Mouse (Mus musculus) erythroblast, embryonic 14.5 days (primary cell): ENCODE measurements around the gene Pax8. TPM values are rescaled to one million over a fixed set of nuclear protein-coding genes. Genes with fewer than 3 reads are reported as not detected.

Experiments
- H3K27me3 ChIP-seq: 2 replicates; pipeline ENCODE4 v1.6.1; 2012; ENCODE audit warnings: inconsistent platforms; ENCODE audit not compliant: control insufficient read depth
- H3K36me3 ChIP-seq: 2 replicates; pipeline ENCODE4 v1.6.1; 2012; ENCODE audit warnings: mild to moderate bottlenecking, inconsistent platforms; ENCODE audit not compliant: control insufficient read depth
- H3K4me1 ChIP-seq: 2 replicates; pipeline ENCODE4 v1.6.1; 2012; ENCODE audit warnings: inconsistent platforms; ENCODE audit not compliant: control insufficient read depth
- H3K4me3 ChIP-seq: replicated peaks from 2 replicates; pipeline ENCODE3; 2012; ENCODE audit warnings: moderate library complexity, mild to moderate bottlenecking, inconsistent platforms
- H3K9me3 ChIP-seq: 2 replicates; pipeline ENCODE4 v1.6.1; 2012; ENCODE audit warnings: low read length, inconsistent platforms, mixed read lengths; ENCODE audit not compliant: control insufficient read depth
- GATA1 ChIP-seq: IDR thresholded peaks from 2 replicates; pipeline ENCODE4 v1.6.1; 2012; ENCODE audit warnings: low read length, inconsistent platforms, mixed read lengths
- TAL1 ChIP-seq: IDR thresholded peaks from 3 replicates; pipeline ENCODE4 v1.6.1; 2012; ENCODE audit warnings: low read length, inconsistent platforms, mixed read lengths
- polyA plus RNA-seq: library from polyadenylated mRNA; stranded (reverse); fragments of >175 nt; gene quantifications from 2 replicates; pipeline ENCODE4 v1.2.3, GENCODE M21; 2012

Gene Pax8
- polyA plus RNA-seq, 1 experiment, result not detected

- Histone ChIP-seq H3K27me3 (no peaks in the 10 kb centered on the region), H3K4me3 (peak overlapping the region; percentile 66), H3K36me3 (peaks cover 7% of the 10 kb centered on the region), H3K4me1 (peaks cover 70% of the 10 kb centered on the region), H3K9me3 (no peaks in the 10 kb centered on the region)
- TF ChIP-seq TAL1, result no peak
These were observed 89.0 kb downstream of the Pax8 start for GRCm38 (mm10) chr2:24386158-24386963.

- no peaks in the 10 kb centered on the region for H3K9me3 ChIP-seq
- H3K36me3 ChIP-seq, result peaks cover 7% of the 10 kb centered on the region
- peaks cover 68% of the 10 kb centered on the region for H3K4me1 ChIP-seq
- H3K27me3 ChIP-seq, result no peaks in the 10 kb centered on the region
- no peak for TF ChIP-seq TAL1
- TF ChIP-seq GATA1, result no peak
- peak overlapping the region; percentile 66 for H3K4me3 ChIP-seq
These were observed 90.1 kb downstream of the Pax8 start for GRCm38 (mm10) chr2:24385111-24385961.

- Histone ChIP-seq H3K27me3 (no peaks in the 10 kb centered on the region), H3K36me3 (peaks cover 7% of the 10 kb centered on the region), H3K9me3 (no peaks in the 10 kb centered on the region), H3K4me3 (no peak overlapping the region), H3K4me1 (peaks cover 59% of the 10 kb centered on the region)
- TF ChIP-seq GATA1 (no peak), TAL1 (no peak)
These were observed 91.0 kb downstream of the Pax8 start for GRCm38 (mm10) chr2:24384393-24384792.

- H3K4me3 ChIP-seq, result no peak overlapping the region
- peaks cover 66% of the 10 kb centered on the region for H3K4me1 ChIP-seq
- TF ChIP-seq TAL1, result no peak
- TF ChIP-seq GATA1, result no peak
- H3K9me3 ChIP-seq, result no peaks in the 10 kb centered on the region
- H3K27me3 ChIP-seq, result no peaks in the 10 kb centered on the region
- H3K36me3 ChIP-seq, result peaks cover 7% of the 10 kb centered on the region
These were observed 91.8 kb downstream of the Pax8 start for GRCm38 (mm10) chr2:24383636-24384035.

GRCm38 (mm10) chr2:24382456-24383230 lies 92.8 kb downstream of the Pax8 start:
- peaks cover 3% of the 10 kb centered on the region; the same call in 1 of the 2 replicates for H3K36me3 ChIP-seq
- H3K4me3 ChIP-seq, result no peak overlapping the region
- no peak for TF ChIP-seq TAL1
- no peak for TF ChIP-seq GATA1
- H3K4me1 ChIP-seq, result peaks cover 72% of the 10 kb centered on the region
- H3K27me3 ChIP-seq, result no peaks in the 10 kb centered on the region
- H3K9me3 ChIP-seq, result no peaks in the 10 kb centered on the region

- no peak for TF ChIP-seq TAL1
- no peak for TF ChIP-seq GATA1
- H3K4me3 ChIP-seq, result no peak overlapping the region
- no peaks in the 10 kb centered on the region for H3K9me3 ChIP-seq
- H3K4me1 ChIP-seq, result peaks cover 36% of the 10 kb centered on the region
- no peaks in the 10 kb centered on the region for H3K27me3 ChIP-seq
- H3K36me3 ChIP-seq, result no peaks in the 10 kb centered on the region
These were observed 96.5 kb downstream of the Pax8 start for GRCm38 (mm10) chr2:24378747-24379450.

Other genes with a start within 250 kb of the Pax8 start
- gene Il1f5, start 198.6 kb downstream of the Pax8 start, polyA plus RNA-seq, result not detected in 2 replicates
- gene Il1f10, start 184.4 kb downstream of the Pax8 start, polyA plus RNA-seq, result not detected in 2 replicates
- gene Il1rn, start 138.7 kb downstream of the Pax8 start, polyA plus RNA-seq, result not detected in 2 replicates
- 0.51 and 0.54 TPM in 2 replicates for gene Psd4, start 108.0 kb downstream of the Pax8 start, polyA plus RNA-seq